Mouse (Mus musculus): ENCODE results near the gene Shb. TPM values are rescaled to one million over a fixed set of nuclear protein-coding genes. Genes with fewer than 3 reads are reported as not detected.
A peak's percentile ranks its signal among the peaks of the same experiment; 100 is the strongest.

The Shb gene
- polyA plus RNA-seq, 1 experiment from 2014 or later: 5.5 TPM

DNA sequence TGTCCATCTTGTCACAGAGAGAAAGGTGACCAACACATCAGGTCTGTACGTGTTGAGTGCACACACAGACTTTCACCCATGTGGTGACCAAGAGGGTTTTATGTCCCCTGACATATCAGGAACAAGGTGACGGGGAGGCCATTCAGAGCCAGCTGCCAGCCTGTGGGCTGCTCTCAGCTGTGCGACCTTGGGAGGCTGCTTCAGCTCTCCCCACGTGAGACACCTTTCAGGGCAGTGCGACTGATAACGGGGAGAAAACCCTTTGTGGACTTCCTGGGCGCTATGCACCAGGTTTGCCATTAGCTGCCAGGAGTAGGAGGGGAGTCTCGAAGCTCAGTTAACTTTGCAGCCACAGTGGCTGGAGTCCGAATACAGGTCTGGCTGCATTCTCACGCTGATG lies 109.6 kb downstream of the Shb start:
- TF ChIP-seq CTCF (IDR thresholded peaks at IDR 0.05; ENCODE audit: low read depth) (no peak), EP300 (optimal IDR thresholded peaks at IDR 0.05) (no peak)
- 75% methylated on average over 10 of the region's 10 CpGs for WGBS
- Histone ChIP-seq H3K4me2 (replicated peaks; ENCODE audit: low read depth) (no peak overlapping the region), H3K4me3 (ENCODE audit: low read depth, low read length) (no peak overlapping the region), H3K27me3 (ENCODE audit: control insufficient read depth, insufficient read depth, low read length) (no peaks in the 10 kb centered on the region), H3K36me3 (ENCODE audit: control insufficient read depth, insufficient read depth, low read length) (no peaks in the 10 kb centered on the region; the same call in 1 of the 2 replicates), H3K9me3 (ENCODE audit: control insufficient read depth, low read length) (no peaks in the 10 kb centered on the region), H3K27ac (replicated peaks) (no peak overlapping the region), H3K4me1 (replicated peaks; ENCODE audit: control insufficient read depth, insufficient read depth) (0 out of 2 replicates have a peak, but pooled peaks cover 5% of the 10 kb centered on the region), H3K9ac (ENCODE audit: low read length) (no peak overlapping the region)
- no peak for ATAC-seq (ENCODE audit: low FRiP score, low TSS enrichment)
- DNase-seq (ENCODE audit: low spot score): peak; percentile 39

DNA sequence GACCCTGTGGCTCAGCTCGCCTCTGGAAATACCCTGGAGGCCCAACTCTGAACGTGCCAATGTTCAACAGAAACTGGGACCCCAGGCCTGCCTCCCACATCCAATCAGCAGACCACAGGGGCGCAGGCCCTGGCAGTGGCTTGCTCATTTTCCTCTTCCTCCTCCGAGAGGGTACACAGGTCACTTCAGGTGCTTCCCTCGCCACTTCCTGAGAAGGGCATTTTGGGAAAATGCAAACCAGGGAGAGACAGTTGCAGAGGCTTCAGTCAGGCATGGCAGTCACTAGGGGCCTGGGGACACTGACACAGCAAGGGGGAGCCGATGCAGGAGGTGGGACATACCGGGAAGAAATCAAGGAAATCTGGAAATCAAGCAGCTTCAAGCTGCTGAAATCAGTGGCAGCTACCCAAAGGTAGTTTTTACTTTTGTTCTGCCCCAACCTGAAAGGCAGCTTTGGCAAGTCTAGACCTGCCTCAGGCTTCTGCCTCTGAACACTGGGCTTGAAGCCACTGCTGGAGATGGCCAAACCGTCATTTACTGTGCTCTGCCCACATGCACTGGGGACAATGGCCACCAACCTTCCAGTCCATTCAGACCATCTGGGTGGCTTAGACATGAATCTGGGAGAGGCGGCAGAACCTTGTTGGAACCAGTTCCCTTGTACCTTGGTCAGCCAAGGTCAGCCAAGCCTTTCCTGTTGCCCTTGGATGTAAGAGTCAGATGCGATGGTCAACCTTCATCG lies 110.6 kb downstream of the Shb start:
- Histone ChIP-seq H3K9me3 (ENCODE audit: control insufficient read depth, low read length) (no peaks in the 10 kb centered on the region), H3K4me1 (replicated peaks; ENCODE audit: control insufficient read depth, insufficient read depth) (0 out of 2 replicates have a peak, but pooled peaks cover 5% of the 10 kb centered on the region), H3K9ac (ENCODE audit: low read length) (no peak overlapping the region), H3K27ac (replicated peaks) (peak overlapping the region; percentile 61), H3K27me3 (ENCODE audit: control insufficient read depth, insufficient read depth, low read length) (no peaks in the 10 kb centered on the region), H3K36me3 (ENCODE audit: control insufficient read depth, insufficient read depth, low read length) (no peaks in the 10 kb centered on the region; the same call in 1 of the 2 replicates), H3K4me3 (ENCODE audit: low read depth, low read length) (no peak overlapping the region), H3K4me2 (replicated peaks; ENCODE audit: low read depth) (no peak overlapping the region)
- TF ChIP-seq CTCF (IDR thresholded peaks at IDR 0.05; ENCODE audit: low read depth) (no peak), EP300 (optimal IDR thresholded peaks at IDR 0.05) (no peak)
- no peak for DNase-seq (ENCODE audit: low spot score)
- 76% methylated on average over 11 of the region's 11 CpGs for WGBS
- no peak for ATAC-seq (ENCODE audit: low FRiP score, low TSS enrichment)

DNA sequence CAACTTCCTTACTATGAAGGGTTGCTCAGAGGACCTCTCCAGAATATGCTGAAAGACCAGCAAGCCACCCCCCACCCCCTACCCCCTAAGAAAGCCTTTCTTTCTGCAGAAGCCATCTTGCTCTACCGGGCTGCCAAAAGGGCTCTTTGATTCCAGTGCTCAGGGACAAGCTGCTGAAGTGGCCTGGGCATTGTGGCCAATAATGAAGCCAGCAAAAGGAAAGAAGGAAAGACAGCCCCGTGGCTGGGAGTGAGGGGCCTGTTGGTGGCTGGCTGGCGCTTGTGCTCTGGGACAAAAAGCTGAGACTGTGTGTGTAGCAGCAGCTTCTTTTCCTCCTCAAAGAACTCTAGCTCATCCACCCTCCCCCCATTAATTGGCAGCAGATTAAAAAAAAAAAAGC lies 111.5 kb downstream of the Shb start:
- ATAC-seq (ENCODE audit: low FRiP score, low TSS enrichment): no peak
- Histone ChIP-seq H3K27ac (replicated peaks) (no peak overlapping the region), H3K9me3 (ENCODE audit: control insufficient read depth, low read length) (no peaks in the 10 kb centered on the region), H3K36me3 (ENCODE audit: control insufficient read depth, insufficient read depth, low read length) (no peaks in the 10 kb centered on the region; the same call in 1 of the 2 replicates), H3K27me3 (ENCODE audit: control insufficient read depth, insufficient read depth, low read length) (no peaks in the 10 kb centered on the region), H3K4me3 (ENCODE audit: low read depth, low read length) (no peak overlapping the region), H3K4me1 (replicated peaks; ENCODE audit: control insufficient read depth, insufficient read depth) (0 out of 2 replicates have a peak, but pooled peaks cover 5% of the 10 kb centered on the region), H3K9ac (ENCODE audit: low read length) (no peak overlapping the region), H3K4me2 (replicated peaks; ENCODE audit: low read depth) (no peak overlapping the region)
- DNase-seq (ENCODE audit: low spot score): no peak
- TF ChIP-seq CTCF (IDR thresholded peaks at IDR 0.05; ENCODE audit: low read depth) (no peak), EP300 (optimal IDR thresholded peaks at IDR 0.05) (no peak)
- 72% methylated on average over 3 of the region's 3 CpGs for WGBS

- Histone ChIP-seq H3K36me3 (ENCODE audit: control insufficient read depth, insufficient read depth, low read length) (no peaks in the 10 kb centered on the region), H3K9ac (ENCODE audit: low read length) (no peak overlapping the region), H3K4me1 (replicated peaks; ENCODE audit: control insufficient read depth, insufficient read depth) (0 out of 2 replicates have a peak, but pooled peaks cover 5% of the 10 kb centered on the region), H3K4me2 (replicated peaks; ENCODE audit: low read depth) (no peak overlapping the region), H3K27ac (replicated peaks) (0 out of 2 replicates have a peak overlapping the region, but pooled peaks have one; percentile 18), H3K9me3 (ENCODE audit: control insufficient read depth, low read length) (no peaks in the 10 kb centered on the region), H3K4me3 (ENCODE audit: low read depth, low read length) (no peak overlapping the region), H3K27me3 (ENCODE audit: control insufficient read depth, insufficient read depth, low read length) (no peaks in the 10 kb centered on the region)
- WGBS: 87% methylated on average over 4 of the region's 4 CpGs
- ATAC-seq (ENCODE audit: low FRiP score, low TSS enrichment): no peak
- no peak for TF ChIP-seq CTCF (IDR thresholded peaks at IDR 0.05; ENCODE audit: low read depth)
- TF ChIP-seq EP300 (optimal IDR thresholded peaks at IDR 0.05): no peak
- DNase-seq (ENCODE audit: low spot score): no peak
Measured at GRCm38 (mm10) chr4:45419051-45419450, 113.2 kb downstream of the Shb start.

GRCm38 (mm10) chr4:45418229-45418950 lies 113.9 kb downstream of the Shb start:
- H3K9ac ChIP-seq (ENCODE audit: low read length): no peak overlapping the region
- DNase-seq (ENCODE audit: low spot score) (peak; percentile 74), ATAC-seq (ENCODE audit: low FRiP score, low TSS enrichment) (no peak; the same call in 1 of the 2 replicates)
- 24% methylated on average over 10 of the region's 11 CpGs for WGBS
- H3K27ac ChIP-seq (replicated peaks): no peak overlapping the region
- peak overlapping the region; percentile 31; the same call in 1 of the 2 replicates for H3K4me2 ChIP-seq (replicated peaks; ENCODE audit: low read depth)
- no peaks in the 10 kb centered on the region for H3K4me1 ChIP-seq (replicated peaks; ENCODE audit: control insufficient read depth, insufficient read depth)
- no peak overlapping the region for H3K4me3 ChIP-seq (ENCODE audit: low read depth, low read length)
- H3K27me3 ChIP-seq (ENCODE audit: control insufficient read depth, insufficient read depth, low read length): no peaks in the 10 kb centered on the region
- H3K9me3 ChIP-seq (ENCODE audit: control insufficient read depth, low read length): no peaks in the 10 kb centered on the region
- TF ChIP-seq CTCF (IDR thresholded peaks at IDR 0.05; ENCODE audit: low read depth) (peak; percentile 87), EP300 (optimal IDR thresholded peaks at IDR 0.05) (no peak)
- H3K36me3 ChIP-seq (ENCODE audit: control insufficient read depth, insufficient read depth, low read length): no peaks in the 10 kb centered on the region

All from stomach, postnatal 0 days (tissue).